Mouse (Mus musculus) macrophage (primary cell): ENCODE results near the gene Xpo4. TPM values are rescaled to one million over a fixed set of nuclear protein-coding genes. Genes with fewer than 3 reads are reported as not detected.
"Not testable (repeated sequence)": the region's sequence is repeated elsewhere in the genome, so short reads cannot be mapped to it uniquely, and the experiment has no call there.

Experiments
- H3K27ac ChIP-seq: fragments of 350-480 bp; formaldehyde crosslinking; 2 replicates; pipeline ENCODE4 v1.9.0; 2021
- H3K36me3 ChIP-seq: fragments of 350-480 bp; formaldehyde crosslinking; 2 replicates; pipeline ENCODE4 v1.9.0; 2021; ENCODE audit errors: inconsistent target
- H3K4me3 ChIP-seq: fragments of 350-480 bp; formaldehyde crosslinking; 2 replicates; pipeline ENCODE4 v1.9.0; 2021; ENCODE audit errors: inconsistent target
- H3K79me2 ChIP-seq: fragments of 350-480 bp; formaldehyde crosslinking; 2 replicates; pipeline ENCODE4 v1.9.0; 2021; ENCODE audit errors: inconsistent target
- WGBS: methylation state at CpG from one replicate; pipeline ENCODE4 v1.1.7; 2026; ENCODE audit warnings: inconsistent platforms; ENCODE audit not compliant: missing documents; 5-methylcytosine and 5-hydroxymethylcytosine counted together
- polyA plus RNA-seq: library from polyadenylated mRNA; stranded (reverse); fragments of 250-400 nt; gene quantifications from 3 replicates; pipeline ENCODE4 v1.2.4, GENCODE M21; 2018; ENCODE audit warnings: inconsistent platforms

Gene Xpo4
- polyA plus RNA-seq, 1 experiment from 2014 or later, result 4.5 TPM

- Histone ChIP-seq H3K4me3 (no peak overlapping the region), H3K36me3 (peaks cover 62% of the 10 kb centered on the region), H3K27ac (no peak overlapping the region), H3K79me2 (no peaks in the 10 kb centered on the region)
- WGBS, result 90% methylated on average over 14 of the region's 16 CpGs
Measured at GRCm38 (mm10) chr14:57694246-57694645, 29.0 kb upstream of the Xpo4 start.

GRCm38 (mm10) chr14:57692517-57693130, 27.4 kb upstream of the Xpo4 start:
- Histone ChIP-seq H3K4me3 (no peak overlapping the region), H3K36me3 (peaks cover 54% of the 10 kb centered on the region), H3K27ac (no peak overlapping the region), H3K79me2 (no peaks in the 10 kb centered on the region)
- 63% methylated on average over 17 of the region's 17 CpGs for WGBS

GRCm38 (mm10) chr14:57691316-57691715, 26.1 kb upstream of the Xpo4 start:
- Histone ChIP-seq H3K4me3 (no peak overlapping the region), H3K36me3 (peaks cover 44% of the 10 kb centered on the region), H3K27ac (no peak overlapping the region), H3K79me2 (no peaks in the 10 kb centered on the region)
- WGBS, result 95% methylated on average over 24 of the region's 24 CpGs

GRCm38 (mm10) chr14:57690681-57691080, 25.5 kb upstream of the Xpo4 start:
- 96% methylated on average over 8 of the region's 8 CpGs for WGBS
- peaks cover 38% of the 10 kb centered on the region for H3K36me3 ChIP-seq
- no peaks in the 10 kb centered on the region for H3K79me2 ChIP-seq
- H3K4me3 ChIP-seq, result no peak overlapping the region
- no peak overlapping the region for H3K27ac ChIP-seq

GRCm38 (mm10) chr14:57688066-57688465, 22.8 kb upstream of the Xpo4 start:
- H3K79me2 ChIP-seq, H3K27ac ChIP-seq, H3K4me3 ChIP-seq: not testable (repeated sequence)
- WGBS, result 100% methylated on average over 6 of the region's 7 CpGs
- H3K36me3 ChIP-seq, result peaks cover 16% of the 10 kb centered on the region; the same call in 1 of the 2 replicates

- H3K4me3 ChIP-seq, result no peak overlapping the region
- H3K36me3 ChIP-seq, result peaks cover 16% of the 10 kb centered on the region; the same call in 1 of the 2 replicates
- WGBS, result 96% methylated on average over 5 of the region's 5 CpGs
- no peaks in the 10 kb centered on the region for H3K79me2 ChIP-seq
- H3K27ac ChIP-seq, result no peak overlapping the region
Measured at GRCm38 (mm10) chr14:57687441-57687840, 22.2 kb upstream of the Xpo4 start.

GRCm38 (mm10) chr14:57686647-57687046, 21.4 kb upstream of the Xpo4 start:
- no peaks in the 10 kb centered on the region for H3K79me2 ChIP-seq
- H3K4me3 ChIP-seq, result no peak overlapping the region
- WGBS, result 87% methylated on average over 6 of the region's 6 CpGs
- H3K27ac ChIP-seq, result no peak overlapping the region
- H3K36me3 ChIP-seq, result peaks cover 12% of the 10 kb centered on the region; the same call in 1 of the 2 replicates

- H3K27ac ChIP-seq, result no peak overlapping the region
- H3K36me3 ChIP-seq, result no peaks in the 10 kb centered on the region
- WGBS, result 0% methylated on average over 1 of the region's 1 CpGs
- no peaks in the 10 kb centered on the region for H3K79me2 ChIP-seq
- no peak overlapping the region for H3K4me3 ChIP-seq
Measured at GRCm38 (mm10) chr14:57684579-57684978, 19.3 kb upstream of the Xpo4 start.

GRCm38 (mm10) chr14:57682751-57683150, 17.5 kb upstream of the Xpo4 start:
- Histone ChIP-seq H3K36me3 (no peaks in the 10 kb centered on the region), H3K4me3 (no peak overlapping the region), H3K27ac (no peak overlapping the region), H3K79me2 (no peaks in the 10 kb centered on the region)
- WGBS, result 97% methylated on average over 4 of the region's 4 CpGs

- H3K4me3 ChIP-seq, result no peak overlapping the region
- H3K79me2 ChIP-seq, result no peaks in the 10 kb centered on the region
- no peaks in the 10 kb centered on the region for H3K36me3 ChIP-seq
- WGBS, result 19% methylated on average over 4 of the region's 5 CpGs
- no peak overlapping the region for H3K27ac ChIP-seq
Measured at GRCm38 (mm10) chr14:57679958-57680535, 14.8 kb upstream of the Xpo4 start.

- H3K4me3 ChIP-seq, result no peak overlapping the region
- H3K79me2 ChIP-seq, result no peaks in the 10 kb centered on the region
- no peaks in the 10 kb centered on the region for H3K36me3 ChIP-seq
- WGBS, result 36% methylated on average over 1 of the region's 1 CpGs
- no peak overlapping the region for H3K27ac ChIP-seq
Measured at GRCm38 (mm10) chr14:57679523-57679922, 14.3 kb upstream of the Xpo4 start.

- Histone ChIP-seq H3K27ac (no peak overlapping the region), H3K4me3 (no peak overlapping the region), H3K36me3 (no peaks in the 10 kb centered on the region), H3K79me2 (no peaks in the 10 kb centered on the region)
- 78% methylated on average over 2 of the region's 2 CpGs for WGBS
Measured at GRCm38 (mm10) chr14:57675481-57675880, 10.3 kb upstream of the Xpo4 start.

GRCm38 (mm10) chr14:57665628-57665950, 359 bp upstream of the Xpo4 start:
- Histone ChIP-seq H3K36me3 (no peaks in the 10 kb centered on the region), H3K27ac (peak overlapping the region; percentile 55), H3K79me2 (peaks cover 53% of the 10 kb centered on the region), H3K4me3 (peak overlapping the region; percentile 77)
- WGBS, result 0% methylated on average over 10 of the region's 10 CpGs

GRCm38 (mm10) chr14:57664311-57664821, 864 bp downstream of the Xpo4 start:
- no peaks in the 10 kb centered on the region for H3K36me3 ChIP-seq
- peak overlapping the region; percentile 99 for H3K4me3 ChIP-seq
- WGBS, result 0% methylated on average over 19 of the region's 19 CpGs
- H3K27ac ChIP-seq, result peak overlapping the region; percentile 69
- peaks cover 65% of the 10 kb centered on the region for H3K79me2 ChIP-seq

GRCm38 (mm10) chr14:57663630-57664029, 1.6 kb downstream of the Xpo4 start:
- Histone ChIP-seq H3K79me2 (peaks cover 72% of the 10 kb centered on the region), H3K4me3 (peak overlapping the region; percentile 99), H3K27ac (no peak overlapping the region), H3K36me3 (no peaks in the 10 kb centered on the region)
- WGBS, result 50% methylated on average over 1 of the region's 1 CpGs
